Mouse (Mus musculus): ENCODE results near the gene Cdc45. TPM values are rescaled to one million over a fixed set of nuclear protein-coding genes. Genes with fewer than 3 reads are reported as not detected.
"Not testable (repeated sequence)": the region's sequence is repeated elsewhere in the genome, so short reads cannot be mapped to it uniquely, and the experiment has no call there.

The Cdc45 gene
- polyA plus RNA-seq (2012) = 4.8 and 5.3 TPM in 2 replicates

- no peaks in the 10 kb centered on the region for H3K9me3 ChIP-seq (ENCODE audit: control insufficient read depth, low read length)
- no peaks in the 10 kb centered on the region for H3K27me3 ChIP-seq (ENCODE audit: control insufficient read depth)
- H3K4me3 ChIP-seq (replicated peaks) = peak within 1 kb of the TSS; percentile 79
- TF ChIP-seq GATA1 (IDR thresholded peaks at IDR 0.05; ENCODE audit: low read length) (no peak), TAL1 (IDR thresholded peaks at IDR 0.05; ENCODE audit: low read length) (no peak)
- peaks cover 53% of the 10 kb centered on the region for H3K4me1 ChIP-seq (ENCODE audit: control insufficient read depth)
- peaks cover 71% of the 10 kb centered on the region for H3K36me3 ChIP-seq (ENCODE audit: control insufficient read depth)
These were observed at the start of gene Cdc45, which contains the start of gene Ufd1 for GRCm38 (mm10) chr16:18811468-18812384. Gene Cdc45, minus strand, starts transcription at chr16:18811987. Gene Ufd1, plus strand, starts transcription at chr16:18811779.

GRCm38 (mm10) chr16:18860186-18860585 is 48.4 kb upstream of the Cdc45 start:
- H3K27me3 ChIP-seq (ENCODE audit: control insufficient read depth) = peaks cover 3% of the 10 kb centered on the region; the same call in 1 of the 2 replicates
- no peak overlapping the region for H3K4me3 ChIP-seq (replicated peaks)
- H3K9me3 ChIP-seq (ENCODE audit: control insufficient read depth, low read length) = peaks cover 4% of the 10 kb centered on the region
- no peaks in the 10 kb centered on the region for H3K36me3 ChIP-seq (ENCODE audit: control insufficient read depth)
- no peaks in the 10 kb centered on the region for H3K4me1 ChIP-seq (ENCODE audit: control insufficient read depth)
- TF ChIP-seq TAL1 (IDR thresholded peaks at IDR 0.05; ENCODE audit: low read length) (no peak), GATA1 (IDR thresholded peaks at IDR 0.05; ENCODE audit: low read length) (no peak)

DNA sequence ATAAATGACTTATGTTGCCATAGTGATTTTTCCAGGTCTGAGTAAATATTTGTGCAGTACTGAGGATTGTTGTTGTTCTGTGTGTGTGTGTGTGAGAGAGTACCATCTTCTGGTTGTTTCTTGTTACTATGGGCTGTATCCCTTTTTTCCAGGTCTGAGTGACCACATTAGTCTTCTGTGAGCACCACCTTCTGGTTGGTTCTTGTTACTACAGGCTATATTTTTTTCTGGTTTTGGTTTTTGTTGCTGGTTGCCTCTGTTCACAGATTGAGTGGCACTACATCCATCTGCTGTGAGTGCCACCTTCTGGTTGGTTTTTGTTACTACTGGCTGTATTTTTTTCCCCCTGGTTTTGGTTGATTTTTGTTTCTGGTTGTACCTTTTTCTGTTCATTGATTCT is 46.8 kb upstream of the Cdc45 start:
- H3K4me1 ChIP-seq (ENCODE audit: control insufficient read depth) = no peaks in the 10 kb centered on the region
- TF ChIP-seq GATA1 (IDR thresholded peaks at IDR 0.05; ENCODE audit: low read length) = no peak
- TF ChIP-seq TAL1 (IDR thresholded peaks at IDR 0.05; ENCODE audit: low read length) = no peak
- peaks cover 3% of the 10 kb centered on the region; the same call in 1 of the 2 replicates for H3K27me3 ChIP-seq (ENCODE audit: control insufficient read depth)
- no peak overlapping the region for H3K4me3 ChIP-seq (replicated peaks)
- peaks cover 4% of the 10 kb centered on the region for H3K9me3 ChIP-seq (ENCODE audit: control insufficient read depth, low read length)
- no peaks in the 10 kb centered on the region for H3K36me3 ChIP-seq (ENCODE audit: control insufficient read depth)

- not testable (repeated sequence) for H3K4me3 ChIP-seq (replicated peaks); H3K9me3 ChIP-seq (ENCODE audit: control insufficient read depth, low read length); H3K4me1 ChIP-seq (ENCODE audit: control insufficient read depth); H3K27me3 ChIP-seq (ENCODE audit: control insufficient read depth); H3K36me3 ChIP-seq (ENCODE audit: control insufficient read depth)
These were observed 37.9 kb upstream of the Cdc45 start for GRCm38 (mm10) chr16:18849521-18850190.

GRCm38 (mm10) chr16:18846301-18846820 is 34.6 kb upstream of the Cdc45 start:
- no peaks in the 10 kb centered on the region for H3K4me1 ChIP-seq (ENCODE audit: control insufficient read depth)

DNA sequence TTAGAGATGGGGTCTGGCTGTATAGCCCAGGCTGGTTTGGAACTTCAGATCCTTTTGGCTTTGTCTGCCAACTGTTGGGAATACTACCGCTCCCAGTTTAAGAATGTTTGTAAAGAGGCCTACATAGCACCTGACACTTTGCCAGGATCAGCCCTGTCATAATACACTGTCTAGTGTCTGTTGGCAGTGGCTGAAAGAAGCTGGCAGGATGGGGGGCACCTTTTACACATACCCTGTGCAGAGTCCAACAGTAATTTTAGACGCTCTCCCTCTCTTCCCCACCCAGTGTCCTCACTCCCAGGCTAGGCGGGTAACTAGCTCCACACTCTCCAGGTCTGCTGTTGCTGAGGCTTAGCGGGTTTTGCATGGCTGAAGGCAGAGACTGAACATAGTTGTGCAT is 26.6 kb upstream of the Cdc45 start:
- Histone ChIP-seq H3K4me3 (replicated peaks) (no peak overlapping the region), H3K4me1 (ENCODE audit: control insufficient read depth) (peaks cover 20% of the 10 kb centered on the region), H3K9me3 (ENCODE audit: control insufficient read depth, low read length) (no peaks in the 10 kb centered on the region), H3K27me3 (ENCODE audit: control insufficient read depth) (no peaks in the 10 kb centered on the region), H3K36me3 (ENCODE audit: control insufficient read depth) (peaks cover 46% of the 10 kb centered on the region)
- TF ChIP-seq TAL1 (IDR thresholded peaks at IDR 0.05; ENCODE audit: low read length) (no peak), GATA1 (IDR thresholded peaks at IDR 0.05; ENCODE audit: low read length) (no peak)

More at GRCm38 (mm10) chr16:18846301-18846820, 34.6 kb upstream of the Cdc45 start:
- Histone ChIP-seq H3K4me3 (replicated peaks) (no peak overlapping the region), H3K27me3 (ENCODE audit: control insufficient read depth) (no peaks in the 10 kb centered on the region), H3K9me3 (ENCODE audit: control insufficient read depth, low read length) (0 out of 2 replicates have a peak, but pooled peaks cover 3% of the 10 kb centered on the region), H3K36me3 (ENCODE audit: control insufficient read depth) (peaks cover 1% of the 10 kb centered on the region)
- TF ChIP-seq GATA1 (IDR thresholded peaks at IDR 0.05; ENCODE audit: low read length) (no peak), TAL1 (IDR thresholded peaks at IDR 0.05; ENCODE audit: low read length) (no peak)

- Histone ChIP-seq H3K27me3 (ENCODE audit: control insufficient read depth) (no peaks in the 10 kb centered on the region), H3K36me3 (ENCODE audit: control insufficient read depth) (peaks cover 63% of the 10 kb centered on the region)
- TF ChIP-seq TAL1 (IDR thresholded peaks at IDR 0.05; ENCODE audit: low read length) (no peak), GATA1 (IDR thresholded peaks at IDR 0.05; ENCODE audit: low read length) (no peak)
These were observed 24.9 kb upstream of the Cdc45 start, which contains the start of the genes 2510002D24Rik and Gm28539 for GRCm38 (mm10) chr16:18836468-18837208. Gene 2510002D24Rik, plus strand, starts transcription at chr16:18836578. Gene Gm28539, plus strand, starts transcription at chr16:18836584.

DNA sequence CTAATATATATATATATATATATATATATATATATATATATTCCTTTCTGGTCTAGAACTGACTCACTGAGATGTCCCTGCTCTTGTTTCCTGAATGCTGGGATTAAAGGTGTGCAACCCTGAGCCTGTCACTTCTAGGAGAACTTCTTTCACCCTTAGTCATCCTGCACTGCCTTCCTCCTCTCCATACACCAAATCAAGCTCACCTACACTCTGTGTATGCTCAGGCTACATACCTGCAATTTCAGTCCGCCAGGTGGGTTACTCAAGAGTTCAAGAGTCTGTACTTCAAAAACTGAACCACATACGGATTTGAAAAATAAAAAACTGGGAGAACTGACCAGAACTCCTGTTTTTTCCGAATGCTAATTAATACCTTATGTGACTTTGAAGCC is 24.3 kb upstream of the Cdc45 start:
- Histone ChIP-seq H3K27me3 (ENCODE audit: control insufficient read depth) (no peaks in the 10 kb centered on the region), H3K4me1 (ENCODE audit: control insufficient read depth) (peaks cover 20% of the 10 kb centered on the region), H3K9me3 (ENCODE audit: control insufficient read depth, low read length) (no peaks in the 10 kb centered on the region), H3K4me3 (replicated peaks) (peak overlapping the region; percentile 89), H3K36me3 (ENCODE audit: control insufficient read depth) (peaks cover 66% of the 10 kb centered on the region)
- no peak for TF ChIP-seq TAL1 (IDR thresholded peaks at IDR 0.05; ENCODE audit: low read length)
- TF ChIP-seq GATA1 (IDR thresholded peaks at IDR 0.05; ENCODE audit: low read length) = no peak

More at GRCm38 (mm10) chr16:18836468-18837208, 24.9 kb upstream of the Cdc45 start, which contains the start of the genes 2510002D24Rik and Gm28539:
- Histone ChIP-seq H3K9me3 (ENCODE audit: control insufficient read depth, low read length) (no peaks in the 10 kb centered on the region), H3K4me3 (replicated peaks) (peak within 1 kb of the TSS; percentile 89), H3K4me1 (ENCODE audit: control insufficient read depth) (peaks cover 20% of the 10 kb centered on the region)

Data from erythroblast, embryonic 14.5 days (primary cell).